Mouse (Mus musculus) hindbrain, embryonic 11.5 days (tissue): ENCODE measurements around the gene Arhgap15. TPM values are rescaled to one million over a fixed set of nuclear protein-coding genes. Genes with fewer than 3 reads are reported as not detected.

Experiments
- ATAC-seq: fragments of 200-750 bp; cut with Nextera tagmentation; 2 replicates; pipeline ENCODE4 v1.8.0; 2017; ENCODE audit warnings: mild to moderate bottlenecking, moderate TSS enrichment, moderate library complexity; ENCODE audit not compliant: low FRiP score
- DNase-seq: peaks from one replicate; pipeline ENCODE4 v3.0.0-alpha.2; 2015; ENCODE audit warnings: low spot score
- H3K27ac ChIP-seq: fragments of 300-500 bp; sonication (generic); 2 replicates; pipeline ENCODE4 v1.5.1; 2014; ENCODE audit warnings: mild to moderate bottlenecking, low read depth, low read length
- H3K27me3 ChIP-seq: fragments of 300-500 bp; sonication (generic); 2 replicates; pipeline ENCODE4 v1.6.1; 2014; ENCODE audit warnings: mild to moderate bottlenecking, low read length, moderate library complexity, mixed read lengths; ENCODE audit not compliant: control insufficient read depth, insufficient read depth
- H3K36me3 ChIP-seq: fragments of 300-500 bp; sonication (generic); 2 replicates; pipeline ENCODE4 v1.6.1; 2014; ENCODE audit warnings: mild to moderate bottlenecking, low read length, moderate library complexity, mixed read lengths; ENCODE audit not compliant: control insufficient read depth, insufficient read depth
- H3K4me1 ChIP-seq: fragments of 300-500 bp; sonication (generic); replicated peaks from 2 replicates; pipeline ENCODE4 v1.6.1; 2014; ENCODE audit warnings: low read length, mixed read lengths; ENCODE audit not compliant: control insufficient read depth, insufficient read depth
- H3K4me2 ChIP-seq: fragments of 300-500 bp; sonication (generic); replicated peaks from 2 replicates; pipeline ENCODE4 v1.6.1; 2014; ENCODE audit warnings: mild to moderate bottlenecking, low read depth, low read length
- H3K4me3 ChIP-seq: fragments of 300-500 bp; sonication (generic); 2 replicates; pipeline ENCODE4 v1.5.1; 2014; ENCODE audit warnings: low read depth, low read length
- H3K9ac ChIP-seq: fragments of 300-500 bp; sonication (generic); 2 replicates; pipeline ENCODE4 v1.6.1; 2014; ENCODE audit warnings: low read depth, low read length
- H3K9me3 ChIP-seq: fragments of 300-500 bp; sonication (generic); 2 replicates; pipeline ENCODE4 v1.6.1; 2016; ENCODE audit warnings: low read length; ENCODE audit not compliant: control insufficient read depth
- WGBS: fragments of 180-500 bp; shearing (Covaris S2); extraction: QIAGEN DNeasy Blood & Tissue Kit; methylation state at CpG from one replicate; pipeline ENCODE4 v1.1.7; 2014; 5-methylcytosine and 5-hydroxymethylcytosine counted together
- polyA plus RNA-seq: library from polyadenylated mRNA; unstranded; fragments of >200 nt; fragmentation: Nextera tagmentation; extraction: Ambion mirVana; gene quantifications from 2 replicates; pipeline ENCODE4 v1.2.1, GENCODE M21; 2014

Arhgap15 gene
- polyA plus RNA-seq, 1 experiment from 2014 or later, result 1.6 TPM

DNA sequence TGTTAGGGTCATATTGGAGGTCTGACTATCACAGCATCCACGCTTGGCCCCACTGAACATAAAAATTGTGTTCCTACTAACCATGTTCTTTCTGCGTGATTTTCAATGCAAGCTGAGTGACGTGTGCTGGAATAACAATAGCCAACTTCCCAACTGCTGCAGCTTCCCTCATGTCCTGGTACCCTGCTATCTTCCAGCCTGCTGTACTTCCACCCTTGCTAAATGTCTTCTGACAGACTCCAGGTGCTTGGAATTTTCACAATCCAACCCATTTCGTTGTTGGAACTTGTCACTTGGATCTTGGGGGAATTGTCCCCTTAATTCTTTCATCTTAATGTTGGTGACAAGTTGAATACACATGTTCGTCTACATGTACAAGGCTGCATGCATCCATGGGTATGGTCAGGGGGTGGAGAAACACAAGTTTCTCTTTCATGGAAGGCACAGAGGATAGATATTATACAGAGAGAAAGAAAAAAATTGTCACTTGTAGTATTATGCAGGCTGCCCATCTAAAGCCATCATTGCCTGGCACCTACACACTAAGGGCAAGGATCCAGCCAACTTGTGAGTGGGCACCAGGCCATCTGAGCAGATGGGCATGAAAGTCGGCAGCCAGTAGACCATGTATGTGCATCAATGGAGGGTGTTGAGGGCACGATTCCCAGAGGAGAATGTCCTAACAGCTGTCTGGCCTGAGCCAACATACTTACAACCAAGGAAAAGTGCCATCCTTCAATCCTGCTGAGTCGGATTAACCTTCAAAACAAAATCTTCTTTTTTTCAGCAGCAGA, 68.4 kb downstream of the Arhgap15 start:
- H3K4me3 ChIP-seq, result no peak overlapping the region
- DNase-seq (no peak), ATAC-seq (no peak)
- H3K36me3 ChIP-seq, result no peaks in the 10 kb centered on the region
- H3K4me2 ChIP-seq, result no peak overlapping the region
- no peaks in the 10 kb centered on the region for H3K9me3 ChIP-seq
- no peaks in the 10 kb centered on the region for H3K27me3 ChIP-seq
- no peak overlapping the region for H3K27ac ChIP-seq
- H3K9ac ChIP-seq, result no peak overlapping the region
- no peaks in the 10 kb centered on the region for H3K4me1 ChIP-seq
- WGBS, result 86% methylated on average over 8 of the region's 8 CpGs

DNA sequence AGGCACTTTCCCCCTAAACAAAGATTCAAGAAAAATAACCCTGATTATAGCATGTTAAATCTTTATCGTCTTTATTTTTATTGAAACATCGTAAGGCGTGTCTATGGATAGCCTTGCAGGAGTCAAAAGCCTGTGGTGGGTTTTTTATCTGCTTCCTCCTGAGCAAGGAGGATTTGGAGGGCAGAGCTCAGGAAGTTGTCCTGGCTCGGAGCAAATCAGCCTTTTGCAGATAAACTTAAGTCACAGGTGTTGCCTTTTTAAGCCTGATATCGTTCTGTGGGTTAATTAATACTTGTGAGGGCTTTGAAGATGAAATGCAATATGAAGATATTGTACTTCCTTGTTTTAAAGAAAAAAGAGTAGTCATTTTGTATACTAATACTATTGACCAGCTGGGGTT, 87.3 kb downstream of the Arhgap15 start:
- no peak overlapping the region for H3K4me2 ChIP-seq
- H3K9me3 ChIP-seq, result no peaks in the 10 kb centered on the region
- no peak overlapping the region for H3K9ac ChIP-seq
- WGBS, result 88% methylated on average over 5 of the region's 5 CpGs
- no peaks in the 10 kb centered on the region for H3K36me3 ChIP-seq
- no peaks in the 10 kb centered on the region for H3K27me3 ChIP-seq
- DNase-seq, result no peak
- H3K27ac ChIP-seq, result no peak overlapping the region
- ATAC-seq, result no peak
- no peaks in the 10 kb centered on the region for H3K4me1 ChIP-seq
- H3K4me3 ChIP-seq, result no peak overlapping the region

DNA sequence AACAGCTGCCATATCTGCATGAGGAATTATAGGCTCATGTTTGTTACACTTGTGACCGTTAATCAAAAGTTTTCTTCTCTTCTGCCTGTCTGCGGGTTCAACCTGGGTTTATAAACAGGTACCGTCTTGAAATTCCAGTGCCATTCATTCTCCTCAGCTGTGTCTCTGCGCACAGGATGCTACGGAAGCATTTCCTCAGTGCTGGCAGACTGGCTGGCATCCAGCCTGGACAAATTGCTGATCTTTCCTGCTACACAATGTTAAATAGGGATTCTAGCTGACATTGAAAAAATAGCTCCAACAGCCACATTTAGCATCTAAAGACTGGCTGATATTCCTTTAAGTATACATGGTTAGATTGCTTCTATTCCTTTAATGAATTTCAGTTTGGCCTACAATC, 93.0 kb downstream of the Arhgap15 start:
- Histone ChIP-seq H3K9me3 (no peaks in the 10 kb centered on the region), H3K27me3 (no peaks in the 10 kb centered on the region), H3K27ac (no peak overlapping the region), H3K4me3 (no peak overlapping the region), H3K4me2 (no peak overlapping the region), H3K9ac (no peak overlapping the region), H3K4me1 (no peaks in the 10 kb centered on the region), H3K36me3 (no peaks in the 10 kb centered on the region)
- WGBS, result 83% methylated on average over 5 of the region's 5 CpGs
- DNase-seq, result no peak
- no peak for ATAC-seq

DNA sequence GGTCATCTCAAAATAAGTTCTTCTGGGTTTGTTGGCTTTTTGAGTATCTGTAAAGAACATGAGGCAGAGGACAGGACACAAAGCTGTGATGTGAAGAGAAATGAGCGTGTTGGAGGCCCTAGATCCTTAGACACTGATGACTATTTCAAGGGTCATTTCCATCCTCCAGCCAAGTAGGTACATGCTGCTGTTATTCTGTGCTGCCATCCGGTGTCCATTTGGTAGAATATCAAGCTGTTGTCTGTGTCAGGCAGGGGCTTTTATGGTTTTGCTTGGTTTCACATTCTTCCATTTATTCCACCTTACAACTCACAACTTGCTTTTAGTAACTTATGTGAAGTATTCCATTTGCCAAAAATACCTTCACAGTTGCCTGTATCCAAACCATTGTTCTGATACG, 102.6 kb downstream of the Arhgap15 start:
- Histone ChIP-seq H3K9ac (no peak overlapping the region), H3K4me2 (no peak overlapping the region), H3K27me3 (no peaks in the 10 kb centered on the region), H3K4me3 (no peak overlapping the region), H3K9me3 (no peaks in the 10 kb centered on the region), H3K27ac (no peak overlapping the region), H3K36me3 (no peaks in the 10 kb centered on the region), H3K4me1 (no peaks in the 10 kb centered on the region)
- WGBS, result 58% methylated on average over 3 of the region's 3 CpGs
- ATAC-seq, result no peak
- DNase-seq, result peak; percentile 18

DNA sequence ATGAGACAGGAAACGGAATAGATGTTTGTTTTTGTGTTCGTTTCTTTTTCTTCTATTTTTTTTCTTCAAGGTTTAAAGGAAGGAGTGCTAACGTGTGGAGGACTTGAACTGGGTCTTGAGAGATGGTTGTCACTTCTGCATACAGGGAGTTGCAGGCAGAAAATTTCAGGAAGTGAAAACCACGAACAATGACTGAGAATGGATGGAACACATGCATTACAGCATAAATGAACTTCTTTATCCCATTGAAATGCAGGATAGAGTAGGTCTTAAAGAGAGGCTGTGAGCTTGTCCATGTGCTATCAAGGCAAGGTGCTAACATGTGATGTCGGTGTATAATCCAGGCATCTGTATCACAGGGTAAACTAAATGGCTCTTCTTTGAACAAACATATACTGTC, 114.1 kb downstream of the Arhgap15 start:
- no peak overlapping the region for H3K4me2 ChIP-seq
- no peak overlapping the region for H3K27ac ChIP-seq
- H3K27me3 ChIP-seq, result no peaks in the 10 kb centered on the region
- ATAC-seq (no peak), DNase-seq (no peak)
- H3K9ac ChIP-seq, result no peak overlapping the region
- H3K36me3 ChIP-seq, result no peaks in the 10 kb centered on the region
- H3K4me1 ChIP-seq, result no peaks in the 10 kb centered on the region
- WGBS, result 87% methylated on average over 5 of the region's 5 CpGs
- H3K9me3 ChIP-seq, result no peaks in the 10 kb centered on the region
- no peak overlapping the region for H3K4me3 ChIP-seq

DNA sequence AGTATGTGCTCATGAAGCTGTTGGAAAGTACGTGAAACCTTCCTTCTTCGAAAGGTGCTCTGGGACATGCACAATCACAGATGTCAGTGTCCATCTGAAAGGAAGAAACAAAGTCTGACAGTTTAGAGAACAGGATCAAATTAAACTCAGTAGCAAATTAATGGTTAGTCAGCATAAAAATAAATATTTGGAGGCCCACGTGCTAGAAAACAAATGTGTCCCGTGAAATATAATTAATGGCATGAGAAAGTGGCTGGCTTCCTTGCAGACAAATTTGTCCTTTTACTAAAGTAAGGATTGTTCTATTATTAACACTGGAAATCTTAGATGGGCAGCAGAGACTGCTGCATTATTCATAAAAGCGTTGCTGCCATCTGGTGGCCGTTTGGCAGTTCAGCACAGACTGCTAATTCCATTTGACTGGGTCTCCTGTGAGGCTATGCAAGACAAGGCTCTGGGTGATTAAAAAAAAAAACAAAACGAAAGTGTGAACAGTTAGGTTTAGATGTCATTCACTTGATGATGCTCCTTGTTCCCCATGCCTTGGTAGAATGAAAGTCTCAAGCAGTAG, 153.9 kb downstream of the Arhgap15 start:
- peak; percentile 86 for ATAC-seq
- no peaks in the 10 kb centered on the region for H3K9me3 ChIP-seq
- 26% methylated on average over 7 of the region's 7 CpGs for WGBS
- no peak overlapping the region for H3K27ac ChIP-seq
- H3K9ac ChIP-seq, result no peak overlapping the region
- H3K4me3 ChIP-seq, result no peak overlapping the region
- no peaks in the 10 kb centered on the region for H3K4me1 ChIP-seq
- H3K36me3 ChIP-seq, result no peaks in the 10 kb centered on the region
- H3K4me2 ChIP-seq, result no peak overlapping the region
- peak; percentile 86 for DNase-seq
- H3K27me3 ChIP-seq, result no peaks in the 10 kb centered on the region

DNA sequence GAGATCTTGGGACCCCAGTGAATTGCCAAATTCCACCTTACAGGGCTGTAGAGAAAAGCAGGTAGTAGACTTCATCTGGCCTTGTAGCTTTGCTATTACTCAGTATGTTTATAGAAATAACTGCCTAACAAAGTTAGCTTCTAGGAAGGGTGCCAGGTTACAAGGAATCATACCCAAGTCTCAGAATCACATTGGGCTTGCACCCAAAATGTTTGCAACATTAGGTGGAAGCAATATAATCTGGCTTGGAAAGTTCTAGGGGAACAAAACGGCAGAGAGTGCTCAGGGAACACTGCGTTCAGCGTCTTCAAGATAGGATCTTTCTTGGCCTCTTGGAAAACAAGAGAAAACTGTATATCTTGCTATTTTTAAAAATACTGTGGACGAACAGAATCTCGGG, 158.9 kb downstream of the Arhgap15 start:
- no peak for ATAC-seq
- H3K4me3 ChIP-seq, result no peak overlapping the region
- no peaks in the 10 kb centered on the region for H3K36me3 ChIP-seq
- 91% methylated on average over 5 of the region's 5 CpGs for WGBS
- DNase-seq, result no peak
- H3K4me2 ChIP-seq, result no peak overlapping the region
- no peak overlapping the region for H3K9ac ChIP-seq
- no peak overlapping the region for H3K27ac ChIP-seq
- no peaks in the 10 kb centered on the region for H3K4me1 ChIP-seq
- H3K9me3 ChIP-seq, result no peaks in the 10 kb centered on the region
- H3K27me3 ChIP-seq, result no peaks in the 10 kb centered on the region

DNA sequence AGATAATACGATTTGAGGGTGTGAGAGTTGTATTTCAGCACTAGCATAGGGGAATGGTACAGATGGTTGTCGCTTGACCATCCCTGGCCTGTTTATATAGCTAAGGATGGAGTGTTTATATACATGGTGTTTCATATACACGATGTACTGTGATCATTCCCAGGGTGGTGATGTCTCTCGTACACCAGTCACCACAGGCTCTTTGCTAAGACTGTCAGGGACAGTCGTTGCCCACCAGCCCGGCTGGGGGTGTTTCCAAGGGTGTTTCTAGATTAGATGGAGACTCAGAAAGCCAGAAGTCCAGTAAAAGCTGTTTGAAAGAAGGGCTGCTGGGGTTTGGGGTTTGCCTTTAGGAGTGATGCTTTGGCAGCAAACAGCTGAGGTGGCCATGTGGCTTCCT, 165.5 kb downstream of the Arhgap15 start:
- ATAC-seq (no peak), DNase-seq (no peak)
- Histone ChIP-seq H3K4me2 (no peak overlapping the region), H3K9ac (no peak overlapping the region), H3K36me3 (no peaks in the 10 kb centered on the region), H3K27ac (no peak overlapping the region), H3K27me3 (no peaks in the 10 kb centered on the region), H3K4me1 (no peaks in the 10 kb centered on the region), H3K4me3 (no peak overlapping the region), H3K9me3 (no peaks in the 10 kb centered on the region)
- 86% methylated on average over 6 of the region's 6 CpGs for WGBS

DNA sequence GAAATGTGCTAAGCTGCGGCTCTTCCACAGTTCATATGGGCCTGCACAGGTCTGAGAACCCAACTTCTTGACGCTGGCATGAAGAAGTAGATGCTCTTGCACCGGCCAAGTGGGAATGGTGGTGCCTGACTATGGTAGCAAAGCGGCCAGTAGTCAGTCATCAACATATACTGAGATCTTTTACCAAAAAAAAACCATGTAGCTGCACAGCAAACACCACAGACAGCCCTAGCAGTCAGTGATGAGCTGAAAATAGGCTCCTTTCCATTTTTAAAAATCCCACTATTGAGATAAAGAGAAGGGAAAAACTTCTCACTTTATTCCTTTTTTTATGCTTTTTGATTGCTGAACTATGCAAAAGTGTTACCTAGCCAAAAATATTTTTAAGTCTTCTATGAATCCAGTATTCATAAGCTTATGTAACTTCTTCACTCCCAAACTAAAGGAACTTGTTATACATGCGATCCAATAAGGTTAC, 175.3 kb downstream of the Arhgap15 start:
- no peaks in the 10 kb centered on the region for H3K9me3 ChIP-seq
- no peak overlapping the region for H3K27ac ChIP-seq
- no peaks in the 10 kb centered on the region for H3K4me1 ChIP-seq
- H3K9ac ChIP-seq, result no peak overlapping the region
- no peak overlapping the region for H3K4me2 ChIP-seq
- ATAC-seq, result no peak
- 91% methylated on average over 5 of the region's 5 CpGs for WGBS
- no peaks in the 10 kb centered on the region for H3K27me3 ChIP-seq
- DNase-seq, result no peak
- no peaks in the 10 kb centered on the region for H3K36me3 ChIP-seq
- H3K4me3 ChIP-seq, result no peak overlapping the region
